Comparison of ENCODE assay signal across 8 mouse cellular contexts in genomic region chr8:84846722-84847572, GRCm38 (mm10). TPM values are rescaled to one million over a fixed set of nuclear protein-coding genes. Genes with fewer than 3 reads are reported as not detected.
DNase-seq lines count a peak whose midpoint lies in the region; ATAC-seq and TF ChIP-seq lines count a peak whose summit lies in the region.

Gene Calr (minus strand): TSS chr8:84846934.

- H3K4me2 ChIP-seq in embryonic facial prominence, embryonic 15.5 days (replicated peaks), result peak within 1 kb of the TSS; percentile 78
- H3K4me2 ChIP-seq in limb, embryonic 14.5 days (replicated peaks; ENCODE audit: low read depth, low read length, severe bottlenecking), result peak within 1 kb of the TSS; percentile 74
- peak within 1 kb of the TSS; percentile 89 for H3K4me2 ChIP-seq in midbrain, postnatal 0 days (ENCODE audit: low read depth, low read length, poor library complexity, severe bottlenecking)

- under 1% methylated on average over 55 of the region's 55 CpGs for WGBS in bone marrow, adult 2 months
- WGBS in embryonic facial prominence, embryonic 15.5 days, result under 1% methylated on average over 55 of the region's 55 CpGs
- WGBS in limb, embryonic 14.5 days, result under 1% methylated on average over 54 of the region's 55 CpGs
- 1% methylated on average over 54 of the region's 55 CpGs for WGBS in midbrain, postnatal 0 days

- peak within 1 kb of the TSS; percentile 94 for H3K4me3 ChIP-seq in bone marrow, adult 2 months (replicated peaks; ENCODE audit: control insufficient read depth, low read depth, low read length)
- H3K4me3 ChIP-seq in embryonic facial prominence, embryonic 15.5 days (replicated peaks), result peak within 1 kb of the TSS; percentile 88
- peak within 1 kb of the TSS; percentile 79 for H3K4me3 ChIP-seq in limb, embryonic 14.5 days (replicated peaks; ENCODE audit: low read length)
- H3K4me3 ChIP-seq in midbrain, postnatal 0 days (ENCODE audit: low read depth, low read length), result peak within 1 kb of the TSS; percentile 89

- no peaks in the 10 kb centered on the region for H3K9me3 ChIP-seq in embryonic facial prominence, embryonic 15.5 days (replicated peaks)
- H3K9me3 ChIP-seq in limb, embryonic 14.5 days (ENCODE audit: control insufficient read depth, low read length), result no peaks in the 10 kb centered on the region
- H3K9me3 ChIP-seq in midbrain, postnatal 0 days (ENCODE audit: low read length), result no peaks in the 10 kb centered on the region

- H3K36me3 ChIP-seq in embryonic facial prominence, embryonic 15.5 days, result peaks cover 34% of the 10 kb centered on the region
- H3K36me3 ChIP-seq in limb, embryonic 14.5 days (ENCODE audit: control insufficient read depth, insufficient read depth, low read length), result peaks cover 39% of the 10 kb centered on the region
- H3K36me3 ChIP-seq in midbrain, postnatal 0 days (ENCODE audit: insufficient read depth, low read length), result peaks cover 29% of the 10 kb centered on the region

- peak; percentile 100 for DNase-seq in 416B (ENCODE audit: low read depth)
- DNase-seq in heart, adult 8-10 months (ENCODE audit: low spot score), result peak; percentile 100
- DNase-seq in kidney, adult 9 months, result peak; percentile 100
- peak; percentile 100 for DNase-seq in limb, embryonic 14.5 days (ENCODE audit: low spot score)
- peak; percentile 100 for DNase-seq in midbrain, postnatal 0 days (ENCODE audit: low spot score)
- peak; percentile 99 for DNase-seq in spleen, postnatal 14 days (ENCODE audit: low spot score in 2 of 2)

- TF ChIP-seq POLR2A in bone marrow, adult 2 months (IDR thresholded peaks at IDR 0.05; ENCODE audit: borderline replicate concordance, control insufficient read depth, low read depth, low read length), result peak; percentile 99
- peak; percentile 98 for TF ChIP-seq POLR2A in limb, embryonic 14.5 days (IDR thresholded peaks at IDR 0.05; ENCODE audit: borderline replicate concordance, extremely low read depth, insufficient read depth, insufficient read length)

- ATAC-seq in embryonic facial prominence, embryonic 15.5 days (ENCODE audit: insufficient number of reproducible peaks, low FRiP score, low TSS enrichment, low read depth), result peak; percentile 100
- peak; percentile 99 for ATAC-seq in limb, embryonic 14.5 days (ENCODE audit: low FRiP score, low read depth)
- peak; percentile 99 for ATAC-seq in midbrain, postnatal 0 days (ENCODE audit: low FRiP score)

- TF ChIP-seq CTCF in bone marrow, adult 2 months (IDR thresholded peaks at IDR 0.05; ENCODE audit: control insufficient read depth, insufficient read depth, low read length), result no peak
- peak; percentile 55 for TF ChIP-seq CTCF in midbrain, postnatal 0 days (IDR thresholded peaks at IDR 0.05)

- peak within 1 kb of the TSS; percentile 92 for H3K9ac ChIP-seq in embryonic facial prominence, embryonic 15.5 days
- peak within 1 kb of the TSS; percentile 92 for H3K9ac ChIP-seq in limb, embryonic 14.5 days (ENCODE audit: low read depth, low read length, severe bottlenecking)
- H3K9ac ChIP-seq in midbrain, postnatal 0 days (replicated peaks; ENCODE audit: low read length, poor library complexity, severe bottlenecking), result peak within 1 kb of the TSS; percentile 81

- no peaks in the 10 kb centered on the region for H3K27me3 ChIP-seq in embryonic facial prominence, embryonic 15.5 days
- no peaks in the 10 kb centered on the region for H3K27me3 ChIP-seq in limb, embryonic 14.5 days (ENCODE audit: control insufficient read depth, insufficient read depth, low read length)
- no peaks in the 10 kb centered on the region for H3K27me3 ChIP-seq in midbrain, postnatal 0 days (ENCODE audit: insufficient read depth, low read length)

- peak within 1 kb of the TSS; percentile 94 for H3K27ac ChIP-seq in bone marrow, adult 2 months (ENCODE audit: control insufficient read depth, insufficient read depth, low read depth, low read length, poor library complexity)
- peak within 1 kb of the TSS; percentile 88 for H3K27ac ChIP-seq in embryonic facial prominence, embryonic 15.5 days (replicated peaks)
- peak within 1 kb of the TSS; percentile 76 for H3K27ac ChIP-seq in limb, embryonic 14.5 days (replicated peaks; ENCODE audit: low read depth, low read length)
- H3K27ac ChIP-seq in midbrain, postnatal 0 days (ENCODE audit: low read depth, low read length), result peak within 1 kb of the TSS; percentile 91

- H3K4me1 ChIP-seq in bone marrow, adult 2 months (ENCODE audit: control insufficient read depth, insufficient read depth, low read length), result peaks cover 4% of the 10 kb centered on the region; the same call in 1 of the 2 replicates
- peaks cover 38% of the 10 kb centered on the region for H3K4me1 ChIP-seq in embryonic facial prominence, embryonic 15.5 days
- peaks cover 20% of the 10 kb centered on the region; the same call in 1 of the 2 replicates for H3K4me1 ChIP-seq in limb, embryonic 14.5 days (ENCODE audit: control insufficient read depth, insufficient read depth, low read length)
- H3K4me1 ChIP-seq in midbrain, postnatal 0 days (ENCODE audit: insufficient read depth, low read length), result 0 out of 2 replicates have a peak, but pooled peaks cover 4% of the 10 kb centered on the region

RNA-seq across cellular contexts. Expression of gene Calr, which starts in this region (rescaled TPM):
- polyA plus RNA-seq in bone marrow, adult 2 months (2011; ENCODE audit: insufficient read depth, insufficient read length, low replicate concordance, missing spikeins), result 342 and 475 TPM in 2 replicates
- 975 and 998 TPM in 2 replicates for polyA plus RNA-seq in embryonic facial prominence, embryonic 15.5 days (2015; fragmentation: Nextera tagmentation; extraction: Ambion mirVana)
- total RNA-seq in heart, adult 8-10 months (2022), result 100 to 1,000 TPM; 330 to 410 (median 343) TPM
- polyA plus RNA-seq in limb, embryonic 14.5 days (2012; rRNA removed), result 575 and 831 TPM in 2 replicates
- polyA plus RNA-seq in limb, embryonic 14.5 days (2014; fragmentation: Nextera tagmentation; extraction: Ambion mirVana), result 802 and 827 TPM in 2 replicates
- 369 and 436 TPM in 2 replicates for total RNA-seq in midbrain, postnatal 0 days (2014; rRNA removed)
- polyA plus RNA-seq in midbrain, postnatal 0 days (2015; fragmentation: Nextera tagmentation; extraction: Ambion mirVana), result 444 and 445 TPM in 2 replicates

Comparison
In these comparisons a context has a peak if more than half of its experiments do, and no peak if none do; other contexts are left out.
1. Peak in every context shown above with its lines: DNase-seq, ATAC-seq, H3K4me3 ChIP-seq and H3K27ac ChIP-seq.